Mouse (Mus musculus) thymus, adult 2 months (tissue): ENCODE data around the gene Gm12830.

Experiments
- CTCF ChIP-seq: fragments of 200-500 bp; IDR thresholded peaks from 2 replicates; pipeline ENCODE4 v1.5.1; 2012; ENCODE audit warnings: mild to moderate bottlenecking, control low read depth, low read length, moderate library complexity, borderline replicate concordance; ENCODE audit not compliant: control insufficient read depth, poor library complexity, insufficient read depth; ENCODE audit errors: extremely low read depth
- POLR2A ChIP-seq: fragments of 200-500 bp; IDR thresholded peaks from 2 replicates; pipeline ENCODE4 v1.6.1; 2012; ENCODE audit warnings: mild to moderate bottlenecking, low read length, control low read depth, moderate library complexity; ENCODE audit not compliant: control insufficient read depth, poor library complexity, insufficient read depth; ENCODE audit errors: extremely low read depth

DNA sequence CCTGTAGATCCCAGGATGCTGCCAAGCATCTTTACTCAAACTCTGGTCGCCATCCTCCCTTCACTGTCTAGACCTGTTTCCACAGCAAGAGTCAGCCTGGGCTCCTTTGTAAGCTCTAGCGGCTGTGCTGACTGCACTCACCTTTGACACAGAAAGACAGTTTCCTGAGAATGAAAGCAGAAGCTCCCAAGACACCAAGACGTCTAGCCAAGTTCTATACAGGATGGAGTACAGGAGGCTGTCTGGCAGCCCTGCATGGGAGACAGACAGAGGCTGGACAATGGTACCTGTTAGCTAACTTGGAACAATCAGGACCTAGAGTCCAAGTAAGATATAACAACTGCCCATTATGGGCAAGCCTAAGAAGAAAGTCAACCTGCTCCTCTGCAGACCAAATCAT, 78.4 kb downstream of the Gm12830 start:
- TF ChIP-seq POLR2A (no peak), CTCF (no peak)
